Mouse (Mus musculus) heart, adult 2 months (tissue): Measurements from ENCODE around the gene Acta2. TPM values are rescaled to one million over a fixed set of nuclear protein-coding genes. Genes with fewer than 3 reads are reported as not detected.

Experiments
- DNase-seq, 2 experiments: peaks; one replicate each; pipeline ENCODE4 v3.0.0; 2021
- H3K27ac ChIP-seq: fragments of 200-600 bp; 2 replicates; pipeline ENCODE4 v1.8.1; 2022
- H3K27me3 ChIP-seq: fragments of 200-500 bp; 2 replicates; pipeline ENCODE4 v1.6.1; 2012; ENCODE audit warnings: mild to moderate bottlenecking, low read length, inconsistent platforms, mixed read lengths; ENCODE audit not compliant: control insufficient read depth, insufficient read depth
- H3K36me3 ChIP-seq: fragments of 200-500 bp; 2 replicates; pipeline ENCODE4 v1.6.1; 2012; ENCODE audit warnings: low read length, inconsistent platforms; ENCODE audit not compliant: control insufficient read depth, insufficient read depth
- H3K4me1 ChIP-seq: fragments of 200-500 bp; 2 replicates; pipeline ENCODE4 v1.6.1; 2011; ENCODE audit warnings: low read length; ENCODE audit not compliant: control insufficient read depth, insufficient read depth
- H3K4me3 ChIP-seq: fragments of 200-600 bp; 2 replicates; pipeline ENCODE4 v1.8.1; 2022
- H3K79me2 ChIP-seq: fragments of 200-500 bp; replicated peaks from 2 replicates; pipeline ENCODE4 v1.6.1; 2012; ENCODE audit warnings: mild to moderate bottlenecking, inconsistent platforms, low read length, moderate library complexity, mixed read lengths; ENCODE audit not compliant: control insufficient read depth, insufficient read depth
- H3K9ac ChIP-seq: fragments of 200-500 bp; 2 replicates; pipeline ENCODE4 v1.6.1; 2012; ENCODE audit warnings: low read depth, mild to moderate bottlenecking, control low read depth, inconsistent platforms, low read length, mixed read lengths
- CTCF ChIP-seq: fragments of 200-600 bp; IDR thresholded peaks from 2 replicates; pipeline ENCODE4 v1.8.1; 2022; ENCODE audit warnings: antibody characterized with exemption, mild to moderate bottlenecking, moderate library complexity
- EP300 ChIP-seq: fragments of 200-500 bp; IDR thresholded peaks from 2 replicates; pipeline ENCODE4 v1.6.1; 2011; ENCODE audit warnings: low read depth, low read length, control low read depth; ENCODE audit not compliant: insufficient read depth
- POLR2A ChIP-seq: fragments of 200-500 bp; IDR thresholded peaks from 2 replicates; pipeline ENCODE4 v1.6.1; 2011; ENCODE audit warnings: mild to moderate bottlenecking, low read depth, low read length, control low read depth; ENCODE audit not compliant: insufficient read depth
- WGBS: fragments of 180-500 bp; shearing (Covaris S2); methylation state at CpG from one replicate; pipeline ENCODE4 v1.1.7; 2018; 5-methylcytosine and 5-hydroxymethylcytosine counted together
- intact Hi-C: fragments of 180-260 bp; cut with DNase I; formaldehyde crosslinking; loops from one replicate; pipeline ENCODE4 v1.15.1; 2025
- polyA plus RNA-seq: library from polyadenylated mRNA; depleted of rRNA; stranded (reverse); fragments of >200 nt; gene quantifications from 2 replicates; pipeline ENCODE4 v1.2.3, GENCODE M21; 2012
- total RNA-seq, 2 experiments: library from RNA; stranded (reverse); gene quantifications; 2 replicates each; pipeline ENCODE4 v1.2.3; 2021

Acta2 gene
- total and polyA plus RNA-seq, 3 experiments, result 134 to 517 (median 152) TPM

DNA sequence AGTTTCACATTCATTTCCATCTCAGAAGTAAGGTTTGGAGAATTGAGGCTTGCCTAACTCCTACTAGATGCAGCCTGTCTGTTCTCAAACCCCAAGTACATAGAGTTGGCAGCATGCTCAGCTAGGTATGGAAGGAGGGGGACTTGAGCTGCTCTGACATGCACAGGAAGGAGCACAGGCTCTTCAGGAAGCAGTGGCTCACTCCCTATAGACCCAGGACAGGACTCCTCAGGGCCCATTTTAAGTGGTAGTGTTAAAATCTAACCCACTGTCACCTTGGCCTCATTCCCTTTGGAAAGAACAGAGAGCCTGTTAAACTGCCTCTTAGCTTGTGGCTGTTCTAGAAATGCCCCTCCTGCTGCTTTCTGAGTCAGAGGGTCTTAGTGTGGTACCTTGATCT is 12.5 kb downstream of the Acta2 start:
- intact Hi-C loops, result loop anchor here (2.0 to 5.0 kb wide), 3 partner anchors 92 to 394 kb away; partner anchors contain the start of gene Ifit2
- H3K27ac ChIP-seq, result no peak overlapping the region
- no peak for TF ChIP-seq EP300
- H3K9ac ChIP-seq, result no peak overlapping the region
- no peak for DNase-seq
- no peaks in the 10 kb centered on the region for H3K79me2 ChIP-seq
- H3K27me3 ChIP-seq, result no peaks in the 10 kb centered on the region
- H3K4me3 ChIP-seq, result no peak overlapping the region
- H3K36me3 ChIP-seq, result no peaks in the 10 kb centered on the region; the same call in 1 of the 2 replicates
- H3K4me1 ChIP-seq, result peaks cover 1% of the 10 kb centered on the region; the same call in 1 of the 2 replicates

DNA sequence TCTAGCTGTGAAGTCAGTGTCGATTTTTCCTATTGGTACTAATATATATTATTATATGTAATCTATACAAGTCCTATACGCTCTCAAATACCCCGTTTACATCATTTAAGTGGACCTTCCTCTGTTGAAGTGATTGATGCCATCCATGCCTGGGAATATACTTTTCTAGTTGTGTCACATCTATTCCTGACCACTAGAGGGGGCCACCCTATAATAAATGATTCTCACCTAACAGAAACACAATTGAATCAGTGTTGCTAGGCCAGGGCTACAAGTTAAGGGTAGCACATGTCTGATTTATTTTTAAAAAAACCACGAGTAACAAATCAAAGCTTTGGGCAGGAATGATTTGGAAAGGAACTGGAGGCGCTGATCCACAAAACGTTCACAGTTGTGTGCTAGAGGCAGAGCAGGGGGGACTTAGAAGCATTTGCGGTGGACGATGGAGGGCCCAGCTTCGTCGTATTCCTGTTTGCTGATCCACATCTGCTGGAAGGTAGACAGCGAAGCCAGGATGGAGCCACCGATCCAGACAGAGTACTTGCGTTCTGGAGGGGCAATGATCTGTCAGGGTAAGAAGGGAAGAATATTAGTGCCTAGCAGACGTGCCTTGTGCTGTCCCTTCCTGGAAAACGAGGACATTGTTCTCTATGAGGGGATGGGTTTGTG is 14.0 kb downstream of the Acta2 start:
- DNase-seq, result no peak
- Histone ChIP-seq H3K27me3 (no peaks in the 10 kb centered on the region), H3K79me2 (no peaks in the 10 kb centered on the region), H3K27ac (no peak overlapping the region), H3K4me3 (no peak overlapping the region), H3K4me1 (peaks cover 1% of the 10 kb centered on the region; the same call in 1 of the 2 replicates), H3K9ac (no peak overlapping the region), H3K36me3 (no peaks in the 10 kb centered on the region; the same call in 1 of the 2 replicates)
- 65% methylated on average over 15 of the region's 15 CpGs for WGBS
- TF ChIP-seq EP300 (no peak), CTCF (peak; percentile 83)
- intact Hi-C loops, result loop anchor here (5.0 kb wide), 1 partner anchor 396 kb away; no protein-coding TSS in a partner anchor

DNA sequence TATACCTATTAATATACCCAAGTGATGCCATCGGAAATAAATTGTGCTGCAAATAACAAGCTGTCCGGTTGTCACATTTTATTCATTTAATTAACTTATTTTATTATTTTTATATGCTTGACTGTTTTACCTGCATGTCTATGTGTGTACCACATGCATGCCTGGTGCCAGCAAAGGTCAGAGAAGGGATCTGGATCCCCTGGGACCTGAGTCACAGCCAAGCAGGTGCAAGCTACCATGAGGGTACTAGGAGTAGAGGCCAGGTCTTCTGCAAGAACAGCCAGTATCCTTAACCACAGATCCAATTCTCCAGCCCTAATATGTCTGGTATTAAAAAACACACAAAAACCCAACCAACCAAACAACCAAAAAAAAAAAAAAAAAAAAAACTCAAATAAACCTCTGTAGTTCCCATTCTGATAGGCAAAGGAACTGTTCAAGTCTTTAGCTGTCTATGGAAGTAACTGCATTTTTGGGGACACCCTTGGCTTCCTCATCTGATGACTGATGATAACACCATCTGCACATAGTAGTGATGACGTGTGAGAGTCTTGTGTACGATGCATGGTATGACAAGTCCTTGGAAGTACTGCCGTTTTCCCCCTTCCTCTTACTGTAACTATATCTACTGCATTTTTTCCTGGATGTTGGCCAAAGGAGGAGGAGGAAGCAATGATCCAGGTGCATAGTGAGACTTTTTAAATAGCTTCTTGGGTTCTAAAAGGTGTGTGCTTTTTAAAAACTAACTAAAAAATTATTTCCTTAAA is 14.9 kb downstream of the Acta2 start:
- TF ChIP-seq EP300 (no peak), POLR2A (no peak), CTCF (no peak)
- Histone ChIP-seq H3K4me1 (peaks cover 1% of the 10 kb centered on the region; the same call in 1 of the 2 replicates), H3K27ac (no peak overlapping the region), H3K79me2 (no peaks in the 10 kb centered on the region), H3K27me3 (no peaks in the 10 kb centered on the region), H3K9ac (no peak overlapping the region), H3K36me3 (no peaks in the 10 kb centered on the region; the same call in 1 of the 2 replicates), H3K4me3 (no peak overlapping the region)
- intact Hi-C loops, result loop anchor here (5.0 kb wide), 1 partner anchor 397 kb away; no protein-coding TSS in a partner anchor
- no peak for DNase-seq
- 58% methylated on average over 5 of the region's 5 CpGs for WGBS

DNA sequence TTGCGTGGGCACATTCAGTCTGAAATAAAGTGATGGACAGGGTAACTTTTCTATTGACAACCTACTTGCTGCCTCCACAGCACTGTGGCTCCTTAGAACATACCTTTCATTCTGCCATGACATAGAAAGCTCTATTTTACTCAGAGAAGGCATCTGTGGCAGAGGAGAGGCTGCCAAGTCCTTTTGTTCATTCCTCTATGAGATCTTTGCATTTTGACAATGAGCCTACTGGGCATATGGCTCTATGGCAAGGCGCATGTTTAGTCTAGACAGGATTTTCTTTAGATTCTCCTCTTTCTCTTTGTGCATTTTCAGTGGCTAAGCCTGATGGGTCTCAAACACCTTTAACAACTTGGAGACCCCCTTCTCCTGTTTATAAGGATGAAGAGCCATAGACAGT is 17.6 kb downstream of the Acta2 start:
- WGBS, result 97% methylated on average over 2 of the region's 2 CpGs
- Histone ChIP-seq H3K4me1 (peaks cover 2% of the 10 kb centered on the region), H3K4me3 (no peak overlapping the region), H3K27ac (no peak overlapping the region), H3K79me2 (no peaks in the 10 kb centered on the region), H3K27me3 (no peaks in the 10 kb centered on the region), H3K36me3 (no peaks in the 10 kb centered on the region), H3K9ac (no peak overlapping the region)
- TF ChIP-seq EP300 (no peak), POLR2A (no peak), CTCF (no peak)
- no peak for DNase-seq
- intact Hi-C loops, result no loop called here

DNA sequence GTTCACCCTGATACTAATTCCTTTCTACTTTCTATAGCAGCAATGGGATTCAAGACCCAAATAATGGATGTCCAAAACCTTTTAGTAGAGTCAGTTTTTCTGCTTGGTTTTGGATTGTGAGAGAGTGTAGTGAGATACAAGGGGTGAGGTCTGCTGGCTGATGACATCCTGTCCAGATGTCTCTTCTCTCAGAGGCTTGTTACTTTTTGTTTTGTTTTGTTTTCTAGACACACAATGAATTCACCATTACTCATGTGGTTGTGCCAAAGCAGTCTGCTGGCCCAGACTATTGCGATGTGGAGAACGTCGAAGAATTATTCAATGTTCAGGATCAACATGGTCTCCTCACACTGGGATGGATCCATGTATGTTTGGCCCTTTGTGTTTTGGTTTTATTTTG is 19.3 kb downstream of the Acta2 start:
- no peaks in the 10 kb centered on the region for H3K79me2 ChIP-seq
- H3K9ac ChIP-seq, result no peak overlapping the region
- H3K27me3 ChIP-seq, result no peaks in the 10 kb centered on the region
- intact Hi-C loops, result no loop called here
- H3K4me3 ChIP-seq, result no peak overlapping the region
- H3K4me1 ChIP-seq, result peaks cover 2% of the 10 kb centered on the region
- H3K27ac ChIP-seq, result no peak overlapping the region
- H3K36me3 ChIP-seq, result no peaks in the 10 kb centered on the region
- 81% methylated on average over 3 of the region's 3 CpGs for WGBS
- DNase-seq, result no peak
- TF ChIP-seq CTCF (no peak), POLR2A (no peak), EP300 (no peak)

DNA sequence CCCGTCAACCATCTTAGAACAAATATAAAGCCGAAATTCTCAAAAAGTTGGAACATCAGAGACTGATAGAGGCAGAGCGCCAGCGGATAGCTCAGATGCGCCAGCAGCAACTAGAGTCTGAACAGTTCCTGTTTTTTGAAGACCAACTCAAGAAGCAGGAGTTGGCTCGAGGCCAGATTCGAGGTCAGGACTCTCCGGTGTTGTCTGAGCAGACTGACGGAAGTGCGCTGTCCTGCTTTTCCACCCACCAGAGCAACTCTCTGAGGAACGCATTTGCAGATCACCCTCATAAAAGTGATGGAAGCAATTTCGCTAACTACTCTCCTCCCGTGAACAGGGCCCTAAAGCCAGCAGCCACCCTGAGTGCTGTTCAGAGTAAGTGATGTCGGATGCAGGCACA is 21.4 kb downstream of the Acta2 start:
- Histone ChIP-seq H3K27ac (no peak overlapping the region), H3K4me3 (no peak overlapping the region), H3K4me1 (peaks cover 2% of the 10 kb centered on the region), H3K36me3 (no peaks in the 10 kb centered on the region), H3K9ac (no peak overlapping the region), H3K79me2 (no peaks in the 10 kb centered on the region), H3K27me3 (no peaks in the 10 kb centered on the region)
- TF ChIP-seq POLR2A, result no peak
- no peak for TF ChIP-seq CTCF
- TF ChIP-seq EP300, result no peak
- intact Hi-C loops, result no loop called here
- DNase-seq, result peak; percentile 72 to 81
- WGBS, result 42% methylated on average over 14 of the region's 14 CpGs
